Mouse (Mus musculus) spleen, adult 2 months (tissue): ENCODE measurements around the gene Defb13.

Experiments
- CTCF ChIP-seq: fragments of 200-500 bp; IDR thresholded peaks from 2 replicates; pipeline ENCODE4 v1.5.1; 2011; ENCODE audit warnings: mild to moderate bottlenecking, inconsistent platforms; ENCODE audit not compliant: insufficient read depth, insufficient read length, insufficient replicate concordance; ENCODE audit errors: extremely low read depth
- POLR2A ChIP-seq: fragments of 200-500 bp; IDR thresholded peaks from 2 replicates; pipeline ENCODE4 v1.6.1; 2011; ENCODE audit warnings: low read depth, low read length, inconsistent platforms

- no peak for TF ChIP-seq POLR2A
- no peak for TF ChIP-seq CTCF
Measured at GRCm38 (mm10) chr8:21932610-21933009, 14.0 kb upstream of the Defb13 start, which contains the start of gene Defb15.
